Mouse (Mus musculus): ENCODE measurements around the gene Spata13. TPM values are rescaled to one million over a fixed set of nuclear protein-coding genes. Genes with fewer than 3 reads are reported as not detected.

Spata13 gene
- total RNA-seq, 2 experiments from 2014 or later = 23.2 to 31.1 TPM

DNA sequence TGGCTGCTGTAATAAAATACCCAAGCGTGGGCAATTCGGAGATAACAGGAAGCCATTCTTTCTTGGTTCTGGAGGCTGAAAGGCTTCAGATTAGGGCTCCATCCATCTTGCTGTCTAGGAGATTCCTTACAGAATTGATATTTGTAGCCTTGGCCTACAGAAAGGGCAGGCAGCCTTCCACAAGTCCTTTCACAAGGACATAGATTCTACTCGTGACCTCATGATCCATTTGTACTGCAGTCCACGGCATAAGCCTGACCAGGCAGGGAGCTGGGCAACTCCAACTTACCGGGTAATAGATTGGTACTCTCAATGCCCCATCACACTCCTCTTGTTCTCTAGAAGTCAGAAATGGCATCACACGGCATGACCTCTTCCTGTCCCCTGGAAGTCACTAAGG lies 8.3 kb upstream of the Spata13 start:
- no peak for TF ChIP-seq CTCF (conservative IDR thresholded peaks at IDR 0.05)
- Histone ChIP-seq H3K27ac (no peak overlapping the region), H3K4me3 (no peak overlapping the region)
- DNase-seq (ENCODE audit: low spot score in 2 of 2) = no peak

DNA sequence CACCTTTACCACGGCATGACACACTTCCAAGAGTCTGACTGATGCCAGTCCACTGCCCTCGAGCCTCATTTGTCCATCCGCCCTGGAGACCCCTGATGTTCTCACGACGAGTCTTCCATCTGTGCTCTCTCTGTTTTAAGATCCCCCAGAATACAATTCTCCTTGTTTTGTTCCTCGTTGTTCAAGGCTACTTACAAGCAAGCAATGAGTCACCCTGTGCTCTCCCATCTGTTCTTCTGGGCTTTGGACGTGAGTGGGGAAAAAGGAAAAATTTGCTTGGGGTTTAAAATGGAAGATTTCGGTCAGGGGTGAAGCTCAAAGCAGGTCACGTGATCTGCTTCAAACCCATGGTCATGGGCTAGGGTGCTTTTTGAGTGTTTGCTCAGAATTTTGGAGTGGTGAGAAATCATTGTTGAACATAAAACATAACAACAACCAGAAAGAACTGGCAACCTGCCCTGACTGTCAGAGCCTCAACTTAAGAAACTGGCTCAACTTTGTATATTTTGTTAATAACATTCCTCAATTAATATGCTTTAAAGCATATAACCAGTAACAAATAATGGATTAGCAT lies 3.8 kb upstream of the Spata13 start:
- Histone ChIP-seq H3K4me3 (no peak overlapping the region), H3K27ac (no peak overlapping the region)
- DNase-seq (ENCODE audit: low spot score in 2 of 2) = no peak
- no peak for TF ChIP-seq CTCF (conservative IDR thresholded peaks at IDR 0.05)

DNA sequence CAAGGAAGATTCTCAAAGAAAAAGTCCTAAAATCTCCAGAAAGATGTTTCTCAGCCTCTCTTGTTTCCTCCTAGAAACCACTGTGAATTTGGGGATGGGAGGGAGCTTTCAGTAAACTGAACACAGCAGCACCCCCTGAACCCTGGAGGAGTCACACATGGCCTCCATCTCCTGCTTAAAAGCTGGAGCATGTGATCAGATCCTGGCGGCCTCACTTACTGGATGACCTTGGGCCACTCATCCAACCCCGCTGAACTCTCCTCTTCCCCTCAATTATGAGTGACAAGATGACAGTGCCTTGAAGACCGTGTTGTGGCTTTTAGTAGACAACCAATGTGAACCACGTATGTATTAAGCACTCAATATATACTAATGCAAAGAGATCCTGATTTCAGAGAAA lies 2.8 kb upstream of the Spata13 start:
- Histone ChIP-seq H3K4me3 (no peak overlapping the region), H3K27ac (no peak overlapping the region)
- DNase-seq (ENCODE audit: low spot score in 2 of 2) = no peak
- no peak for TF ChIP-seq CTCF (conservative IDR thresholded peaks at IDR 0.05)

DNA sequence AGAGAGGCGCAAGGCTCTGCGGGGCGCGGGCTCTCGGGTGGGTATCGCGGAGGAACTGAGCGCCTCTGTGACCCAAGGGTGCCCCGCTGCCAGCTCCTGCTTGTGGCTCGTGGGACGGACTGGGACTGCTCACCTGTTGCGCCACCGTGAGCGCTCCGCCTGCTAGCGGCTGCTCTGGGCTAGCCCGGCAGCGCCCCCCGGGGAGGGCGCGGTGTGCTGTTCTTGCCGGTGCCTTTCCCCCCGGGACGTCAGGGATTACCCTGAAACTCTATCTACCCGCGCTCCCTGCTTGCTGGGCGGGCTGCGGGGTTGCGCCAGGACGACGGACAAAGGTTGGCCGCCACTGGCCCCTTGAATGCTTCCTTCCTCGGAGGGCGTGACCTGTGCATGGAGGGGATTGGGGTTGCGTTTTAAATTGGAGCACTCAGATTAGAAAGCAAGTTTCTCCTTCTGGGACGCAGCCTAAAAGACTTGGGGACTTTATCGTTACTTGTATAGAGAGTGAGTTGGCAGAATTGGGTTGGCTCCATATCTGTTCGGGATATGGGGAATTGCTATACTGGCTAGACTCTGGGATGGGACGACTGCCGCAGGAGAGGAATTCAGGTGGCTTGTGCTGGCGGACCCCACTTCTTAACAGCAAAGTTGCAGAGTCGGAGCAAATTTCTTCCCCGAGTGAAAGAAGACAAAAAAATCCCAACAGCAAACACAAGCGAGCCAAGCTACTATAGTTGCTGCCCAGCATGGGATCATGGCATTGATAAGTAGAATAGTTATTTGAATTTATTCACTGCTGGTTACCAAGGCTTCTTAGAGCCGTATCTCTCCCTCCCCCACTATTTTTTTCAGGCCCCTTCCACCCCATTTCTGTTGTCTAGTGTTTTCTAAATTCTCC lies 1.3 kb downstream of the Spata13 start:
- DNase-seq (ENCODE audit: low spot score in 2 of 2) = no peak

DNA sequence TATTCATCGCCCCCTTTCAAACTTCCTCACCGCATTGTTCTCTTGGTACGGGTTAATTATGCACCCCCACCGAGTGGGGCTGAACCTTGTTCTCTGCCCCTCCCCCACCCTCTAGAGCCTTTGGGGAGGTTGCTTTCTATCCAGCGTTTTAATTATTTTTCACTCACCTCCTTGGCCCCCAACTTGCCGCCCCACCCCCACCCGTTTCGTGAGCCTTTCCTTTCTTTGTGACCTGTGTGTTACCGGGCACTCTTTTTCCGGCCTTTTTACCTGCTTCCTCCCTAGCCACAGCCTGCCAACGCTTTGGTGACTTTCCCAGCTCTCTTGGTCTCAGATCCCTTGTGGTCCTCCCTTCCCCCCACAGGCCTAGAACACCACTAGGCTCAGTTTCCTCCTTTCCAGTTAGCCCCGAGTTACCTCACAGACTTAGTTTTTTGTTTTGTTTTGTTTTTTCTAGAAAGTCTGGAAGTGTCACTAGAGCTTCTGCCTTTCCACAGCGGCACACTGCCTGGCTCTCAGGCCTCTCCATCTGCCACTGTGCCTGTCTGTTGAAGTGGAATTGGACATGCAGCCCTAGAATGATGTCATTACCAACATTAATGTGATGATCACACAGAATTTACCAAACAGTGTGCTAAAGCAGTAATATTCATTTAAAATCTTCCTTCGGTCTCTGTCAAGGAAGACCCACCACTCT lies 2.3 kb downstream of the Spata13 start:
- Histone ChIP-seq H3K4me3 (peak overlapping the region; percentile 81), H3K27ac (peak overlapping the region; percentile 61)
- DNase-seq (ENCODE audit: low spot score in 2 of 2) = no peak
- TF ChIP-seq CTCF (conservative IDR thresholded peaks at IDR 0.05) = no peak

More for the DNA sequence above, 1.3 kb downstream of the Spata13 start:
- peak overlapping the region; percentile 81 for H3K4me3 ChIP-seq
- peak; percentile 63 for TF ChIP-seq CTCF (conservative IDR thresholded peaks at IDR 0.05)
- peak overlapping the region; percentile 61 for H3K27ac ChIP-seq

DNA sequence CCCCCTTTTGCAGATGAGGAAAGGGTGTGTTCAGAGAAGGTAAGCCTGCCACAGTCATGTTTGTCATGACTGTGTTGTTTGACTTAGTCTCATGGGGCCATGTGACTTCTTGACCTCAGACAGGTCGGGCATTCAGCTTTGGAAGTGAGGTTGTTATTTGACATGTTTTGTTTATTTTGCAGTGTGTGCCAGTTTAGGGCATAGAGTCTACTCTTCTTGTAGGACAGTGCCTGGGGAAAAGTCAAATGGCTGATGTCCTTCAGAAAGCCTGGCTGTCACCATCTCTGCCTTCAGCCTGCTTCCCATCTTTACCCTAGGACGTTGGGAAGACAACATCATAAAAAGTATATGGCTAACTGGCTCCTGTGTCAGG lies 2.8 kb downstream of the Spata13 start:
- peak overlapping the region; percentile 61; the same call in 1 of the 2 replicates for H3K27ac ChIP-seq
- DNase-seq (ENCODE audit: low spot score in 2 of 2) = no peak
- no peak for TF ChIP-seq CTCF (conservative IDR thresholded peaks at IDR 0.05)
- H3K4me3 ChIP-seq = peak overlapping the region; percentile 81; the same call in 1 of the 2 replicates

DNA sequence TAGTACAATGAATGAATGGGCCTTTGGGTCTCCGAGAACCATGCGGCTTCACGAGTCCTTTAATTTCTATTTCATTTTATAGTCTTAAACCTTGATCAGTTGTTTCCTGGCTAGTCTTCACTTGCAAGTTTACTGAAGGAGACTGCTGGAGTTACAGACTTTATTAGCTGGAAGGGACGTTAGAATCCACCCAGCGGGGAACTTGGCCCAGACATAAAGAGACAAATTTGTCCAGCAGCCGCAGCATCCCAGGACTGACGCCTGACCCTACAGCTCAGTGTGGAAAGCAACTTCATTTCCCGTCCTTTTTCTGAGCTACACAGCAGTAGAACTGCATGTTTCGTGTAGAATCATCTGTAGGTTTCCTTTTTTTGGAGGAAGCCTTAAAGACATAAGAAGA lies 3.2 kb downstream of the Spata13 start:
- Histone ChIP-seq H3K27ac (no peak overlapping the region), H3K4me3 (peak overlapping the region; percentile 27; the same call in 1 of the 2 replicates)
- no peak for TF ChIP-seq CTCF (conservative IDR thresholded peaks at IDR 0.05)
- no peak for DNase-seq (ENCODE audit: low spot score in 2 of 2)

DNA sequence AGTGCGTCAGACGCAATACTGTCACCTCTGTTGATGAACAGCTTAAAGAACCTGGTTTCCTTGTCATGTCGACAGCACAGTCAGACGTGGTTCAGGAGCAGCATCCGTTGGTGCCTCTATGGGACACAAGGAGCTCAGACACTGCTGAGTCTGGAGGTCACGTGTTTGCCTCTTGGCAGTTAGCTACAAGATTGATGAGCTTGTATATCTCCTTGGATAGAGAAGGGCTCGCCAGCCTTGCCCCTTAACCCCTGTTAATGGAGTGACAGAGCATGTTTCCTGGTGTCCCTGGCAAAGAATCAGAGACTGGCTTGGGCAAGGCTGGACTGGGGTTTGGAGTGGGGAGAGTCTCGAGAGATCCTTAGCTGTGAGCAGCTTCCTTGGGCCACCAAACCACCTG lies 4.4 kb downstream of the Spata13 start:
- no peak for DNase-seq (ENCODE audit: low spot score in 2 of 2)
- no peak overlapping the region for H3K4me3 ChIP-seq
- no peak for TF ChIP-seq CTCF (conservative IDR thresholded peaks at IDR 0.05)

DNA sequence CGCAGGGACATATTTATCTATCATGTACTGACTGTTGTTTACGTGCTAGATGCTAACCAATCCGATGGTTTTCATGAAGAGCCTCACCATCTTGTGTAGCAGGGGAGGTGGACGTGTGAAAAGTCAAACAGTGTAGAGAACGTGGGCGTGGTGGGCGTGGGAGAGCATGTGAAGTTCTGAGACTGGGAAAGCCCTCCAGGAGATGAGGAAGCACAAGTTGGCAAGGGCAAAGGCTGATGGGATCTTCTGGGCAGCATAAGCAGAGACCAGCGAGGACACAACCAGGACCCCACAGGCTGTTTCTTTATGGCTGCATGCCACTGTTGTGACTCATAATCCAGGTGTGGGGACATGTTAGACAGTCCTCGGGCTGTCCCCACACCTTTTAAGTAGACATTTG lies 5.4 kb downstream of the Spata13 start:
- DNase-seq (ENCODE audit: low spot score in 2 of 2) = no peak
- TF ChIP-seq CTCF (conservative IDR thresholded peaks at IDR 0.05) = no peak
- Histone ChIP-seq H3K27ac (no peak overlapping the region), H3K4me3 (no peak overlapping the region)

More for the DNA sequence above, 4.4 kb downstream of the Spata13 start:
- H3K27ac ChIP-seq = no peak overlapping the region

DNA sequence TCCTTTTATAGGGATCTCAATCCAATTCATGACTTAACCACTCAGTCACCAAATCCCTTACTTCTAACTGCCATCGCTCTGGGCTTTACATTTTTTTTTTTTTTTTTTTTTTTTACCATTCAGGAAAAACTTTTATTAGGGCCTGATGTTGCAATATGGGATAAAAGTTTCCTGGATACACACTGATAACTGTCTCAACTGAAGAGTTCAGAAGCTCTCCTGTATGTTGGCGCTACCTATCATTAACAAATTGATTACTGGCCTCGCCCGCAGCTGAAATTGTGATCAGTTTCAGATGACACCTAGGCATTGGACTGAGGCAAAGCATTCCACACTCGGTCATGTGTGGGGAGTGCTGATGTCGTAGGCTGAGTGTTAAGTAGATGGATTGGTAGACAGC lies 7.3 kb downstream of the Spata13 start:
- no peak for TF ChIP-seq CTCF (conservative IDR thresholded peaks at IDR 0.05)
- no peak overlapping the region for H3K27ac ChIP-seq
- DNase-seq (ENCODE audit: low spot score in 2 of 2) = no peak
- H3K4me3 ChIP-seq = no peak overlapping the region

DNA sequence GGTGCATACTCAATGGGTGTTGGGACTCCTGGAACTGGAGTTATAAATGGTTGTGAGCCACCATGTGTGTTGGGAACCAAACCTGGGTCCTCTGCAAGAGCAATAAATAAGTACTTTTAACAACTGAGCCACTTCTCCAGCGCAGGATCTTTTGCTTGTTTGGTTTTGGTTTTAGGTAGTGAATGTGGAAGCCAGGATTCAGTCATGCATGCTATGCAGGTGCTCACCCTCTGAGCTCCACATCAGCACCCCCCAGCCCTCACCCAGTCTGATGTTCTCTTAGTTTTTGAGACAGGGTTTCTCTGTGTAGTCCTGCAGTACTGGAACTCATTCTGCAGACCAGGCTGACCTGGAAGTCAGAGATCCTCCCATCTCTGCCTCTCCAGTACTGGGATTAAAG lies 8.3 kb downstream of the Spata13 start:
- DNase-seq (ENCODE audit: low spot score in 2 of 2) = no peak
- no peak for TF ChIP-seq CTCF (conservative IDR thresholded peaks at IDR 0.05)
- Histone ChIP-seq H3K4me3 (no peak overlapping the region), H3K27ac (peak overlapping the region; percentile 34)

DNA sequence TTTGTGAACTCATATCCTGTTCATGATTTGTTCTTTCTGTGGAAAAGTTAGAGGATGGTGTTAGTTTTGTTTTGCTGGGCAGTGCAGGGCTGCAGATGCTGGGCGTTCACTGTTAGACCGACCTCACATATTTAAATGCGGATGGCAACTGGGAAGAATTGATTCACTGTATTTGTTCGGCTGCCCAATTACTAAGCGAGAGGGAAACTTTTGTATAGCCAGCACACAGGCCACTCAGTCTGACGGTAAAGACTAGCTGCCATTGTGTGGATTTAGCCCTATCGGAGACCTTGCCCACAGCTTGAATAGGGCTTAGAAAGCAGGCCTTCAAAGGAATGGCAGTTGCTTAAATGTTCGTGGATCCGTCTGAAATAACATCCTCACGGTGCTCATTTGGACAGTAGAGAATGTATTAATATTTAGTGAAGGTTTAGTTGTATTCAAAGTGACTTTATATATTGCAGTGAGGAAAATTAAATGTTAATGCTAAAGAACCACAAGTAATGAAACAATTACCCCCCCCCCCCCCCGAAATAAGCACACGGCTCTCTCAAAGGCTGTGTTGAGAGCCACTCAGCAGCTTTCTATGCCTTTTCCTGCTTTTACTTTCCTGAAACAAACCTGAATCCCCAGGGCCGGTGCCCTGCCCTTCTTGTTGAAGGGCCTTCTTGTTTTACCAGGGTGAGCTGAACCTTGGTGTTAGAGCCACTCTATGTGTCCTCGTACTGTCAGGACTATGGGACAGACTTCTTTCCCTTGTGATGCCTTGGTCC lies 9.5 kb downstream of the Spata13 start:
- Histone ChIP-seq H3K4me3 (no peak overlapping the region; the same call in 1 of the 2 replicates), H3K27ac (peak overlapping the region; percentile 53)
- TF ChIP-seq CTCF (conservative IDR thresholded peaks at IDR 0.05) = no peak
- no peak for DNase-seq (ENCODE audit: low spot score in 2 of 2)

Measured in layer of hippocampus, adult 2 months (tissue).